Mouse (Mus musculus) spleen, embryonic (tissue): ENCODE data around the gene Sdhaf1.

Source experiments
- CTCF ChIA-PET: fragments of 350-600 bp; sonication (Branson Sonifier 250); formaldehyde crosslinking; loops from one replicate; lab custom pipeline; 2022; lab: Charles Lee

Sdhaf1 gene

GRCm38 (mm10) chr7:30323795-30324194 lies at the start of gene Sdhaf1:
TSS of gene Sdhaf1 (minus strand) at chr7:30323895.
- CTCF ChIA-PET, result interaction anchor here (0.6 kb wide), 1 partner anchor 110 kb away, joined by 3 read pairs; no protein-coding TSS in a partner anchor

DNA sequence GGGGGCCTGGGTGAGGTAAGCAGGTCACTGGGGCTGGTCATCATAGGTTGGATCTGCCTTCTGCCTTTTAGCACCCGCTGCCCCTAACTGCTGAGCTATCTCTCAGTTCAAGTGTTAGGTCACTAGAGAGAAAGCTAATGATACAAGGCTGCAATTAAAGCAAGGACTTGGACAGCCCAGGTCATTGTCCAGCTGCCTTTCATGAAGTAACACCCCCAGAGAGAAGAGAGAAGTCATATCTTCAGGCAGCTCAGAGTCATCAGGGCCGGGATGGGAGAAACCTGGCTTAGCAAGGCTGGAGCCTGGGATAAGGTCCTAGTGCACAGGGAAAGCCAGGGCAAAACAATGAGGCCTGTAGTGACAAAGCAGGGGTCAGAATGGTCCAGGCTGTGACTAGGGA lies 43.8 kb upstream of the Sdhaf1 start:
- CTCF ChIA-PET, result no interaction called here

DNA sequence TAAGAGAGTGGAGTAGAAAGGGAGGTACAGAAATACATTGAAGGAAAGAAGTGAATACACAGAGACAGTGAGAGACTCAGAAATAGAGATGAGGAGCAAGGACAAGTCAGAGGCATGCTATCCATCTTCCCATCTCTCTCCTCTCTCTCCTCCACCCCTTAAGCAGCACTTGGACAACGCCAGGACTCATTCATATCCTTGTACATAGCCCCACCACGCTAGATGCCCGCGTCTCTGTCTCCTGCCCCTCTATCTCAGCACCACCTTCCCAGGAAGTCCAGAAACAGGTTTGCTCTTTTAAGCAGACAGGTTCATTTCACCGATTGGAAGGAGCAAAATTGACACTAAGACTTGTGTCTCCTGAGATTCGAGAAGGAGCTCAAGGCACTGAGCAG lies 39.6 kb upstream of the Sdhaf1 start:
- CTCF ChIA-PET, result no interaction called here

GRCm38 (mm10) chr7:30362652-30363343 lies 39.1 kb upstream of the Sdhaf1 start, which contains the start of gene Lrfn3:
TSS of gene Lrfn3 (minus strand) at chr7:30362772.
- CTCF ChIA-PET, result no interaction called here

GRCm38 (mm10) chr7:30360028-30360427 lies 36.3 kb upstream of the Sdhaf1 start:
- CTCF ChIA-PET, result no interaction called here

DNA sequence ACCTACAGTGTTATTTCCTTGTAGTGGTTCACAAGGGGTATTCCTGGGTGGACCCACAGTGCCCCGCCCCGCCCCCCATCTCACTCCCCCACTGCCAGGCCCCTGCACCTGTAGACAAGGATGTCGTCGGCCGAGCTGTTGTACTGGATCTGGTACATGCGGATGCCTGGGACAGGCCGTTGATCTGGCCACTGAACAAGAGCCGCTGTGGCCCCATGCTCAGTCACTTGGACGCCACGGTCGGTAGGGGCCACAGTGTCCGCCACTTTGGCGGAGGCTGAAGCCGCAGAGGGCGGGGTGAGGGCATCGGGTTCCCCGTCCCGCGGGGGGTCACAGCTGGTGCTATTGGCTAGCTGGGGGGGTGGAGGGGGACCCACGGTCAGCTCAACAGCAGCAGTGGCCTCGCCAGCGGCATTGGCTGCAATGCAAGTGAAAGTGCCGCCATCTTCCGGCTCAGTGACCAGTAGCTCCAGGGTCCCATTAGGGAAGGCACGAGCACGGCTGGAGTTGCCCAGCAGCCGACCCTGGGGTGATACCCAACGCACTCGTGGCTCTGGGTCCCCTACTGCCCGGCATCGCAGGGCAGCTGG lies 35.7 kb upstream of the Sdhaf1 start:
- CTCF ChIA-PET, result no interaction called here

DNA sequence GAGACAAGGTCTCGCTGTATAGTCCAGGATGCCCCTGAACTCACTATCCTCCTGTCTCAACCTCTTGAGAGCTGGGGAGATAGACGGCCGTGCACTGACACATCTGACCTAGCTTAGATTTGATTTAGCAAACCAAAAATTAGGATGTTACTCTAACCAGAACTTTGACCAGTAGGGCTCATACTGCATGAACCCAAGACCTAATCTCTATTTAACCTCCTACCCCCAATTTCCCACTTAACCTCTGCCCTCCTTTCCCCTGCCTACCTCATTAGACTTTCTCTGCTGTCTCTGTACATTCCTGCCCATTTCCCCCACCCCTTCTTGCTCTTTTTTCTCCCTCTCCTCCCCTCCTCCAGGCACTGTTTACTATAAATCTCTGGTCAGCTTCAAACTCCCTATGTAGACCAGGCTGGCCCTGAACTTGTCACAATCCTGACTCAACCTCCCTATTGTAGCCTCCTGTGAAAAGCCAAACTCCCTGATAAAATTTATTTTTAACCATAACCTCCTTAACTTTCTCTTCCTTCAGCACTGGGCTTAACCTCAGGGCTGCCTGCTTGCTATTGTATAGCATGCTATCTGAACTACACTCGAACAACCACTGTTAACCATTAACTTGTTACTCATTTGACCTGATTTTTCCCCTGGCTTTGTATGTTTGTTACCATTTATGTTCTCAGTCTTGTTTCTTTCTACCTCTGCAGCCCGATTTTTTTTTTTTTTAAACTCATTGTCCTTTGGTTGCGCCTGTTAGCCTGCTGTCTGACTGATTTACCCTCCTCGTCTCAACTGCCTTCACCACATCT lies 34.9 kb upstream of the Sdhaf1 start:
- CTCF ChIA-PET, result no interaction called here

DNA sequence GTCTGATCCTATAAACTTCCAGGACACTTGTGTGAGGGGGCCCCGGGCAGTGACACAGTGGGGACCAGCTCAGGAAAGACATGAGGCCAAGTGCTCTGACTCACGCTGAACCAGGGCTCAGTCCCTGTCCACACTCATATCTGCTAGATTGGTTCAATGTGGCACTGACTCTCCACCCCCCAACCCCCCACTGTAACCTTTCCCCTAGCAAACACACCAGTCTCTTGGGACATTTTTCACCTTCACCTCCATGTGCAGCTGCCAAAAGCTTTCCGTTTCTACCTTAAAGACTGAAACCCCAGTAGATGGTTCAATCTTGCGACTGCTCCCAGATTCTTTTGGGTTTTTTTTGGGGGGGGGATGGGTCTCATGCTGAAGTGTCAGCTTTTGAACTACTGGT lies 30.4 kb upstream of the Sdhaf1 start:
- CTCF ChIA-PET, result interaction anchor here (0.6 to 0.7 kb wide), 2 partner anchors 72 to 83 kb away, joined by 3 read pairs; no protein-coding TSS in a partner anchor

DNA sequence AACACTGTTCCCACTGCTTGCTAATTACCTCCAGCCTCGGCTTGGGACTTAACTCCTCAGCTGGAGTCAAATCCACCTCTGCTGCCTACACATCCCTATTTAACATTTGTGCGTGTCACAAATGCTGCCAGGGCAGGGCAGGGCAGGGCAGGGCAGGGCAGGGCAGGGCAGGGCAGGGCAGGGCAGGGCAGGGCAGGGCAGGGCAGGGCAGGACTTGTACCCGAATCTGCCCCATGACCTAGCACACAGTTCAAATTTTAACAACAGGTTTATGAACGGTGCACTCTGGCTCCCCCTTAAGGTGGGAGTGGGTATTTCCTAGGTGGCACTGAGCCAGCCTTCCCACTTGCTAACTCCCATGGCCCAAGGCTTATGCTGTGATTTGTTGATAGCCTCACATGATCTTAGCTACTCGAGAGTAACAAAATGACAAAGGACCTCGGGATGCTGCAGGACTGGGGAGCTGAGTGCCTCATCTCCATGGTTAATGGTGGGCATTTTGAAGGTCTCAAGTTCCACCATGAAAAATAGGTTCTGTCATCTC lies 29.7 kb upstream of the Sdhaf1 start:
- CTCF ChIA-PET, result interaction anchor here (0.7 kb wide), 1 partner anchor 83 kb away, joined by 3 read pairs; no protein-coding TSS in a partner anchor

DNA sequence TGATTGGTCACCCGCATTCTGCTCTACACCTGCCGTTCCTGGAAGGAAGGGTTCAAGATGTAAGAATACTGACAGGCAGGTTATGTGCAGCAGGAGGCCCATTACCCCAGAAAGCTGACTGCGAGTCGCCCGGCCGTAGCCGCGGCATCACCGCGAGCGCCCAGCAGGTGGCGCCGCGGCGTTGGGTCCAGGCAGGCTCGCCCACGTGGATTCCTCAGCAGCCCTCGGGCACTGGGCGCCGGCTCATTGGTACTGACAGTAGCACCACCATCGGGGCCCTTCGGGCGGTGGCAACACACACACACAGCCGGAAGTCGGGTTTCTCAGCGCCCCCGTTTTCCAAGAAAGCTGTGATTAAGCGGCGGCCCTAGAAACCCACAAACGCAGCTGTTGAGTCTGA lies 24.1 kb upstream of the Sdhaf1 start:
- CTCF ChIA-PET, result interaction anchor here (0.7 kb wide), 1 partner anchor 788 kb away, joined by 3 read pairs; no protein-coding TSS in a partner anchor

GRCm38 (mm10) chr7:30346635-30347379 lies 23.1 kb upstream of the Sdhaf1 start:
- CTCF ChIA-PET, result interaction anchor here (0.6 kb wide), 1 partner anchor 204 kb away, joined by 4 read pairs; no protein-coding TSS in a partner anchor

DNA sequence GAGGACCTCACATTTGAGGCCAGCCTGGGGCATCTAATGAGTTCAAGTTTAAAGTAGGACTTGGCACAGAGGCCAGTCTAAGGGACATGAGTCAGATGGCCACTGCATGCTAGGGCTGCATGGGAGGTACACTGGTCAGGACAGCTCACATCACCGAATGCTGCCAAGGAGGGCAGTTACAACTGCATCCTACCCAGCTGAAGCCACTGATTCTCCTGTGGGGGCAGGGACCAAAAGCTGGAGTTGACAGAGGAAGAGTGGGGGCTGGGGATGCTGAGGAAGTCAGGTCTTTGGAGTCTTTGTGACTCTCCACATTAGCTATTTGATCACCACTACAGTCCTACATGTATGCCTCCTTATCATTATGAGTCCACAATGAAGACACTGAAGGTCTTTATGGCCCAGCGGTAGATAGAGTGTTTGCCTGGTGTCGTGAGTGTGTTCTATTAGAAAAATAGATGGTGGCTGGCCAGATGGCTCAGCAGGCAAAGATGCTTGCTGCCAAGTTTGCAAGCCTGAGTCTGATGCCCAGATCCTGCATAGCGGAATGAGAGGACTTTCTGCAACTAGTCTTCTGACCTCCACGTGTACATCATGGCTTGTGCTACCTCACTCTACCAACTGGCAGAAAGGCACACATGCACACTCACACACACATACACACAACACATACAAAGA lies 15.9 kb upstream of the Sdhaf1 start:
- CTCF ChIA-PET, result no interaction called here

DNA sequence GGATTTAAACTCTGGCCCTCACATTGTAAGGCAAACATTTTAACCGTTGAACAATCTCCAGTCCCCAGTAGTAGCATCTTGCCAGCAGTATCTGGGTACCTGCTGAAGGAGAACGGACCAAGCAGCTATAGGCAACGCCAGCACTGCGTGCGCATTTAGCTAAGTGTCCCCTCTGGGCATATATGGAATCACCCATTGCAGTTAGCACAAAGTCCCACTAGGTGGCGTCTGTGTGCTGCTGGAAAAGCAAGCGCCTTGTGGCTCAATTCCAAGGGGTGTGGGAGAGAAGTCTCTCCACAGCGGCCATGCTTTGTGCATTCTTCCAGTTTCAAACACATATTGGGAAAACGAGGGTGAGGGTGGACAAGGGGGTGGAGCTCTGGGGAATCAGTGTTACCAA lies 12.7 kb upstream of the Sdhaf1 start:
- CTCF ChIA-PET, result interaction anchor here (0.6 kb wide), 1 partner anchor 55 kb away, joined by 7 read pairs; no protein-coding TSS in a partner anchor

- CTCF ChIA-PET, result interaction anchor here (0.6 kb wide), 1 partner anchor 54 kb away, joined by 7 read pairs; no protein-coding TSS in a partner anchor
Measured at GRCm38 (mm10) chr7:30335688-30336087, 12.0 kb upstream of the Sdhaf1 start.

DNA sequence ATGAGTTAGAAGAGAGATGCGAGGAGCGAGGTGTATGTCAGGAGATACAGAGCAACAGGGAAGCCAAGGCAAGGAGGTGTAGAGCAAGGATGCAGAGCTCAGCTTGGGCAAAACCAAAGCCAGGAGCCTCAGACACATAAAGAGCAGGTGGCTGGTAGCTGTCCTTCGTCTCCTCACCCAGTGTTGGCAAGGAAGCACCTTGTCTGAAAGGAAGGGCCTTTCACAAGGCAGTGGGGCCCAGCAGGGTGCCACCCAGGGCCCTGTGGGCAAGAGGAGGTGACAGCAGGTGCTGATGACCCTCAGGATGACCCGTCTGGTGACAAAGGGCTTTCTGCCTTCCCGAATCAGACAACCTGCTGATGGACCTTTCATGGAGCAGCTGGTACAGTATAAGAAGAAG lies 10.9 kb upstream of the Sdhaf1 start:
- CTCF ChIA-PET, result no interaction called here

DNA sequence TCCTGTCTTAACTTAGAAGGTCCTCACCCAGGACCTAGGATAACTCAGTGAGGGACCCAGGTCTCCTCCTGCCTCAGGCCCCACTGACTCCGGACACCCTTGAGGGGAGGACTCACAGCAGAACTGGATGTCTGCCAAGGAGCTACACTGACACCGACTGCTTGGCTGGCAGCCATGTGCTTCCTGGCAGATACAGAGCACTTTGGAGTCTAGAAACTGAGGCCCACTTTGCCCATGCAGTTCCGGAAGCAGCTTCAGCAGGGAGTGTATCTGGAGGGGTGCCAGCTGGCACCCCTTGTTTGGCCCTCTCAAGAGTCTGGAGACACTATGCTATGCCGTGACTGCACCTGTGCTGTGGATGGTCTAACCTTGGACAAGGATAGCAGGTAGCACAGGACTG lies 9.7 kb upstream of the Sdhaf1 start:
- CTCF ChIA-PET, result interaction anchor here (0.6 kb wide), 1 partner anchor 159 kb away, joined by 3 read pairs; no protein-coding TSS in a partner anchor

DNA sequence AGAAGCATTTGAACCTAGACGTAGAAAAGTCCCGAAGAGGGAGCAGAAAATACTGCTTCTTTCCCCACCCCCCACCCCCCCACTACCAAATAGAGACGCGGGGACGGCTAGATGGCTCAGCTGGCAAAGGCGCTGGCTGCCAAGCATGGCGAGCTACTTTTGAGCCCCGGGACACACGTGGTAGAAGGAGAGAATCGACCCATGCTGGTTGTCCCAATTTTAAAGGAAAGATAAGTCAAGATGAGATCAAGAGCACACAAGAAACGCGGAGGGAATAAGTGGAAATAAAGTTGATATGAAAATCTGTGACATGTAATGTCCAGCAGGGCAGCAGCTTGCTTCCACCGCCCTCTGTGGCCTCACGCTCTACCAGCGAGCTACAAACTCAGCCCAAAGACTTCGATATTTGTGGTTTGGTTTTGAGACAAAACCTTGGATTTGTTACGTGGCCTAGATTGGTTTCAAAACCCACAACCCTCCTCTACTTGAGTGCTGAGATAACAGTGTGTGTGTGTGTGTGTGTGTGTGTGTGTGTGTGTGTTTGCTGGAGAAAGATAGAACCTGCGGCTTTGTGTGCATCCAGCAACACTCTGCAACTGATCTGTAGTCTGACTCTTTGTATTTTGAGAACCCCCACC lies 9.0 kb upstream of the Sdhaf1 start:
- CTCF ChIA-PET, result interaction anchor here (0.6 to 1.0 kb wide), 4 partner anchors 12 to 499 kb away, joined by 3 to 6 read pairs (median 5); no protein-coding TSS in a partner anchor

GRCm38 (mm10) chr7:30331887-30332286 lies 8.2 kb upstream of the Sdhaf1 start:
- CTCF ChIA-PET, result interaction anchor here (0.6 to 1.0 kb wide), 2 partner anchors 13 to 315 kb away, joined by 5 to 6 read pairs; no protein-coding TSS in a partner anchor

- CTCF ChIA-PET, result no interaction called here
Measured at GRCm38 (mm10) chr7:30328379-30328778, 4.7 kb upstream of the Sdhaf1 start.
